Mouse (Mus musculus): ENCODE data around the gene Olfr714.
A peak's percentile ranks its signal among the peaks of the same experiment; 100 is the strongest.
"Not testable (repeated sequence)": the region's sequence is repeated elsewhere in the genome, so short reads cannot be mapped to it uniquely, and the experiment has no call there.

Gene Olfr714

DNA sequence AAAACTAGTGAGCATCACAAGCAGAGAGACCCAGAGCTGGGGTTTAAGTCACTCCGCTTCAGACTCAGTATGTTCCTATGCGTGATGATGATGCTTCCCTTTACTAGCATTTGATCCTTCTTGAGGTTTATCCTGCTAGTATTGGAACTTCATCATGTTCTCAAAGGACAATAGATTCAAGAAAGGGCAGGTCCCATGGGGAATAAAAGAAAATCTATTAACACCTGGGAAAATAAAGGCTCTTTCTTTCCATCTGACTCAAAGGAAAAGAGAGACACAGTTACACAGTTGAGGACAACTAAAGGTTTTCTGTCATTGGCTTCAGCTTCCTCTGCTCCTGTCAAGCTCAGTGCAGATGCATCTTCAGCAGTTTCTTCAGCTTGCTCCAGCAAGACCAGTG is at the start of gene Olfr714:
Gene Olfr714 (plus strand): TSS at position 301 of the 400 bp plus-strand sequence.
- DNase-seq = no peak

DNA sequence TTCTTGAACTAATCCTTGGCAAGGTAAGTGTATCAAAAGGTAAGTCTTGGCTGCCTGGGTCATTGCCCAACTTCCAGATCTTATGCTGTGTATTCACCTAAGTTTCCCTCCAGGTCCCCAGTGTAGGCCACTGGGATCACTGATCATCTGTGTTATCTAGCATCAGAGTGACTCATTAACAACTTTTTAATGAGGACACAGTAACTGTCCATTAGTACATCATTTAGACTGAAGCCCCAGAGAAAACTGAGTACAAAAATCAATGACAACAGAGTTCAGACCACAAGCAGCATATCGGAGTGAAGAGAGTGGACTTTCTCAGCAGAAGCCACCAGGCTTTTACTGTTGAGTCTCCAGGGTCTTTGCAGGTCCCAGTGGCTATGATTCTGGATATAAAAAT is 39.9 kb upstream of the Olfr714 start, which contains the start of gene Olfr713:
Gene Olfr713 (plus strand): TSS at position 301 of the 400 bp plus-strand sequence.
- no peak for DNase-seq

DNA sequence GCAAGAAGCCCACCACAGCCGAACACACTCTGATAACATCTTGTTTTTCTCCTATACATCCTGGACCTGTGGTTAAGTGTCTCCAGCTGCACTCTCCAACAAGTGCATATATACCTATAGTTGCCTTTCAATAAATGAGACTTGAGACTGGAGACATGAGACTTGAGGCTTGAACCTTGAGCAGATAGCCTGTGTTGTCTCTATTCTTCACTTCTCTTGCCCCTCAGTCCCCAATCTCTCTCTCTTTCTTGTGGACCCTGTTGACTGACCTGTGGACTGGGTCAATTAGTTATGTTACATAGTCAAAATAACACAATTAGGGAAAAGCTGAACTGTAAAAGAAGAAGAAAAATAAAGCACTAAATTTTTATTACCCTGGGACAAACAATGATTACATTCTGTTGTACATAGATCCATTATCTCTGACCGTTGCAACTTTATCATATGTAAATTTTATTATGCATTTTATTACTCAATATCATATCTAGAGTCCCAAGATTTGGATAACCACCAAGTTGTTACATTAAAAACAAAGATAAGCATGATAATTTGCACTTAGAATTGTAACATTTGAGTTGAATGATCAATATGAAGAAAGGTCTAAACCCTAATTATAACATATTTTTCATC is 30.7 kb upstream of the Olfr714 start:
- DNase-seq = no peak

DNA sequence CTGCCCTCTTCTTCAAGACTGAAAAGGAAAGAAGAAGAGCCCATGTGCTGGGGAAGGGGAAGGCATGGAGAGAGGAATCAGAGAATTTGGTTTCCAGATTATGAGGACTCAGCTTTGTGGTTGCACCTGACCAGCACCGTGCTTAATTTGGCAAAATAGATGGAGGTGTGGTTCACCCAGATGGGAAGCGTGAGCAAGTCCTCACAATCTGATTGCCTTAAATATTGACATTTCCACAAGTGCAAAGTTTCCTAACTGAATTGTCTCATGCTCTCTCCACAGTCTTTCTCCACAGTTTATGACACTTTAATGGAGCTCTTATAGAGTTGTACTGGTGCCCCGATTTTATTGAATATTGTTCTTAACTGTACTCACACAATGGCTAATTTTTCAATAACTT is 27.6 kb upstream of the Olfr714 start:
- DNase-seq = no peak

DNA sequence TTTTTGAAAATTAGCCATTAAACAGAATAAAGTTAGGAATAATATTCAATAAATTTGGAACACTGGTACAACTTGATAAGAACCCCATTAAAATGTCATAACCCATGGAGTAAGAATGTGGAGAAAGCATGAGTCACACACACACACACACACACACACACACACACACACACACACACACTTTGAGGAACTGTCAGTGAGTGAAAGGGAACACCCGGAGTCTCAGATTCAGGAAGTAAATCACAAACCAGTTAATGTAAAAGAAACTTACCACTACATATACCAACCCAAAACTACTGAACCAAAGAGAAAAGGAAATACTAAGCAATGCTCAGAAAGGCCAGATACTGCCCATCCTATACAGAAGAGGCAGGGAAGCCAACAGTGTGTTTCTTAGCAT is 26.4 kb upstream of the Olfr714 start:
- DNase-seq = no peak

DNA sequence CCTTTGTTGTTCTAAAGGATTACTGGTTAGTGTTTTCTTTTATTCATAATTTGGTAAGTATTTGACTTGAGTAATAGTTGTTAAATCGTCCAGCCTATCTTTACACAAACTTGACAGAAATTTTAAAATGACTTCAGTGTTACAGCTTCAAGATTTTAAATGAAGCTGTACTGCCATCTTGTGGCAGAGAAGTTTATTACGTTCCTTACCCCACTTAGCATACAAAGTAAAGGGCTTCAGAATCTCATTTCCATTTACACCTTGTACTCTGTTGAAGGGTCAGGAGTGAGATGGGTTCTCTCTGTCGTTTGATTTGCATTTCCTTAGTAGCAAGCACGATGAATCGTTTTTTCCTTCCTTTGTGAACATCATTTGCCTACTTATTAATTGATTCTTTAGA is 24.9 kb upstream of the Olfr714 start:
- DNase-seq = peak; percentile 52

DNA sequence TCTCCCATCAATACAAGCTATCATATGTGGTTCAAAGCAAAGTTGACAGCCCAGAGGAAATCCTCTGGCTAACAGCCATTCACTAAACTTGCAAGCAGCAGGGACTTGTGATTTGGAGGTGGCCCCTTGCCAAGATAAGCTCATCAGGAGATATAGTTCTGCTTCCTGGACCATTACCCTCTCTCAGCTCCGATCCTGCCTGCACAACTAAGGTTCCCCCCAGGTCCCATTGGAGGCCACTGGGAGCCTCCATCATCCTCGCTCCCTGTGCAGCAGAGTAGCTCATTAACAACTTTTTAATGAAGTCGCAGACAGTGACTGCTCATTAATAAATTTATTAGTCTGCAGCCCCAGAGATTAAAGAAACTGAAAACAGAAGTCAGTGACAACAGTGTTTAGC is 23.2 kb upstream of the Olfr714 start:
- no peak for DNase-seq

DNA sequence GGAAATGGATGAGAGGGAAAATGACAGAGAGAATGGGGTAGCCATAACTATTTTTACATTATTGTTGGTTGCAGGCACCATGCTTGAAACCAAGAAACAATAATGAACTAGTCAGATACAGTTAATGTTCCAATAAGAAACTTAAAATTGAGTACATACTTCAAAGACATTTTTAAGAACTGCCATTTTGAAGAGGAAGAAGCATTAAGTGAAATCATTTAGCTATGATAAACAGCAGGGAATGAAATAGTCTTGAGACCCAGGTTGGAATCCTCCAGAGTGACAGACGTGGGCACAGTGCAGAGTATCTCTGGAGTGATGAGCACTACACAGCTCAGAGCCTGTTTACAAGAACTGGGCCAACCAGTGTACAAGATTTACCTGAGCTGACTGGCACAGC is 22.1 kb downstream of the Olfr714 start, which contains the start of gene Olfr17:
Gene Olfr17 (plus strand): TSS at position 301 of the 400 bp plus-strand sequence.
- no peak for DNase-seq

DNA sequence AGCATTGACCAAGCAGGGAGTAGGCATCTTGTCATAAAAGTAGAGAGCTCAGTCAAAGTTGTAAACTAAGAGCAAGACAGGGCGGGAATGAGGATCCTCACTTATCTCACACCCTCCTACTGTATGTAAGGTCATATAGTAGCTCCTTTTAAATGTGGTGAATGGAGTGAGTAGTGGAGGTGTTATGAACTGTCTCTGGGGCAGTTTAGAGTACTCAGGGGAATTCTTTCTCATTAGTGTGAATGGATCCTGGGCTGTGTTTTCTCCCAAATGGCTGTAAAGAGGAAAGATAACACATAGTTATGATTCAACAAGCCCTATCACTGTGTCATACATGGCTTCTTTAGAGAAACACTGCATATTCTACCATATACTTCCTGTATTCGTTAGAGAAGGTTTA is 39.5 kb downstream of the Olfr714 start, which contains the start of gene Olfr715b:
Gene Olfr715b (minus strand): TSS at position 101 of the 400 bp plus-strand sequence.
- DNase-seq = not testable (repeated sequence)

All from cerebellum, postnatal 14 days (tissue).